Mouse (Mus musculus) heart, embryonic 10.5 days (tissue): ENCODE results near the gene Crhbp. TPM values are rescaled to one million over a fixed set of nuclear protein-coding genes. Genes with fewer than 3 reads are reported as not detected.

Experiments
- DNase-seq: peaks from one replicate; pipeline ENCODE4 v3.0.0-alpha.2; 2017; ENCODE audit warnings: low spot score
- H3K27ac ChIP-seq: fragments of 300-500 bp; sonication (generic); 2 replicates; pipeline ENCODE4 v1.5.1; 2016; ENCODE audit warnings: mild to moderate bottlenecking
- H3K27me3 ChIP-seq: fragments of 300-500 bp; sonication (generic); 2 replicates; pipeline ENCODE4 v1.6.1; 2016; ENCODE audit warnings: mild to moderate bottlenecking; ENCODE audit not compliant: poor library complexity, insufficient read depth, severe bottlenecking
- H3K36me3 ChIP-seq: fragments of 300-500 bp; sonication (generic); 2 replicates; pipeline ENCODE4 v1.6.1; 2016; ENCODE audit warnings: mild to moderate bottlenecking, moderate library complexity
- H3K4me1 ChIP-seq: fragments of 300-500 bp; sonication (generic); 2 replicates; pipeline ENCODE4 v1.6.1; 2016; ENCODE audit warnings: mild to moderate bottlenecking
- H3K4me3 ChIP-seq: fragments of 300-500 bp; sonication (generic); 2 replicates; pipeline ENCODE4 v1.5.1; 2016; ENCODE audit warnings: mild to moderate bottlenecking, moderate library complexity
- H3K9me3 ChIP-seq: fragments of 300-500 bp; sonication (generic); 2 replicates; pipeline ENCODE4 v1.6.1; 2016; ENCODE audit warnings: mild to moderate bottlenecking, moderate library complexity
- WGBS: fragments of 180-500 bp; shearing (Covaris S2); methylation state at CpG from one replicate; pipeline ENCODE4 v1.1.7; 2016; 5-methylcytosine and 5-hydroxymethylcytosine counted together
- polyA plus RNA-seq: library from polyadenylated mRNA; unstranded; fragments of >200 nt; fragmentation: Nextera tagmentation; extraction: Ambion mirVana; gene quantifications from 2 replicates; pipeline ENCODE4 v1.2.1, GENCODE M21; 2016

Crhbp gene
- polyA plus RNA-seq, result 0.69 TPM in 1 of 2 replicates, not detected in the other

DNA sequence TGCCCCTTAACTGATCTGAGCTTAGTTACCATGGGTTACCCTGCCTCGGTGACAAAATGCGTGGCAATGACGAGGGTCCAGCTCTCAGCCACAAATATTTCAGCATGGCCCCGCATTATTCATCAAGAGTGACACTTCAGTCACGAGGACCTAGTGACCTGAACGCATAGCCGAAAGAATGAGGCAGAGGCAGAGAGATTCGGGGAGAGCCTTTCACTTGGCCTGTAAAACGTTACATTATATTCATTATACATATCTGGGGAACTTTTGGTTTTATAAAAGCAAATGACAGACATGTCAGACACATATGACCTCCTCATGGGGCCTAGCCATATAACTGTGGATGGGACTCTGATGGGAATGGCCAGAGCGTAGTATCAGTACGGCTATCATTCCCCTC, at the start of gene Crhbp:
TSS of gene Crhbp (minus strand) at position 101 of the 400 bp plus-strand sequence.
- Histone ChIP-seq H3K4me1 (peaks cover 16% of the 10 kb centered on the region), H3K36me3 (no peaks in the 10 kb centered on the region), H3K4me3 (peak within 1 kb of the TSS; percentile 61), H3K27ac (peak within 1 kb of the TSS; percentile 44; the same call in 1 of the 2 replicates), H3K27me3 (peaks cover 54% of the 10 kb centered on the region), H3K9me3 (no peaks in the 10 kb centered on the region)
- DNase-seq, result no peak
- 61% methylated on average over 11 of the region's 11 CpGs for WGBS

DNA sequence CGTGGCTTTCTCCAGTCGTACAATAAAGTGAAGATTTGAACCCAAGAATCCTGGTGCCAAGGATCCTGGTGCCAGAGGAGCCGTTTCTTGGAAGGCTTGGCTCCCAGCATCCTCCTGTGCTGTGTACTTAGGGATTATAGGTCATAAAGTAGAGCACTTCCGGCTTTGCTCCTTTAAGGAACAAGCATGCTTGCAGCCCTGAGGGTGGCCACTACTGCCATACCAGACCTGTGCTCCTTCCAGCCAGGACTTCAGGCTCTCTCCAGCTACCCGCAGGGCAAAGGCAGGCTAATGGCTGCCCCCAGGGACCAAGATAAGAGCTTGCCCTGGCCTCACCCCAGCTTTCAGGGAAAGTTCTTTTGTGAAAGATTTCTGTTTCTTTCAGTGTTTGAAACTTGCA, 48.6 kb upstream of the Crhbp start:
- Histone ChIP-seq H3K27ac (no peak overlapping the region; the same call in 1 of the 2 replicates), H3K4me3 (no peak overlapping the region), H3K27me3 (no peaks in the 10 kb centered on the region), H3K36me3 (no peaks in the 10 kb centered on the region), H3K9me3 (no peaks in the 10 kb centered on the region), H3K4me1 (peaks cover 28% of the 10 kb centered on the region)
- no peak for DNase-seq
- 59% methylated on average over 5 of the region's 5 CpGs for WGBS

DNA sequence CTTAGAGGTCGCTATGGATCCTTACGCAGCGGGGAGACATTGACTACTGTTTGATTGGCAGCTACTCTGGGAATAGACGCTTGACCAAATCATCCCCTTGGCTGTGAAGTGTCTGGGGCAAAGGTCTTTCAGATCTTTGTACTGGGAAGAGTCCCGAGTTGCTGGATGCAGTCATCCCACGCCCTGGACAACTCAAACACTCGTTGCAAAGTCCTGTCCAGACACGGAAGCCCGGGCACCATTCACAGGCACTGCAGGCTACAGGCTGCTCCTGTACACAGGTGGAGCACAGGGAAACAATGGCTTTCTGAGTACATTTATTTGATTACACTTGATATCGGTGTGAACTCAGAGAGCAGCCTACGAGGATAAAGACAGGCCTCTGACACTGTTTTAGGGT, 46.6 kb upstream of the Crhbp start:
- Histone ChIP-seq H3K4me3 (no peak overlapping the region), H3K36me3 (no peaks in the 10 kb centered on the region), H3K4me1 (peaks cover 28% of the 10 kb centered on the region), H3K27ac (no peak overlapping the region), H3K9me3 (no peaks in the 10 kb centered on the region), H3K27me3 (no peaks in the 10 kb centered on the region)
- WGBS, result 66% methylated on average over 11 of the region's 11 CpGs
- no peak for DNase-seq

DNA sequence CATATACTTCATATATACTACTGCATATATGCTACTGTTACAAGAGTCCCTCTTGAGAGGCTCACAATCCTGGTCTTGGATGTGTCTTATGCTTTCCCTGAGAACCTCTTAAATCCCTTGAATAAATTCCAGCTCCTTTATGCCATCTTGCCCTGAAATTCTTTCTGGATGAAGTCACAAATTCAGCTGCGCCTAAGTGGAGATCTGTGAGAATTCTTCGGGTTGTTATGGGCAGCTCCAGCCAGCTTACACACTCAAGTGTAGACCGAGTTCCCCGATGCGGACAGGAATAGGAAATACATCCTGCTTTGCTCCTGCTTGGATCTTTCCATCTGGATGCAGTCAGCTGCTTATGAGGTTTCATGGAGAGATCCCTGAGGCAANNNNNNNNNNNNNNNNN, 39.9 kb upstream of the Crhbp start:
- Histone ChIP-seq H3K27ac (peak overlapping the region; percentile 42; the same call in 1 of the 2 replicates), H3K36me3 (no peaks in the 10 kb centered on the region), H3K9me3 (no peaks in the 10 kb centered on the region), H3K4me1 (0 out of 2 replicates have a peak, but pooled peaks cover 2% of the 10 kb centered on the region), H3K27me3 (peaks cover 25% of the 10 kb centered on the region; the same call in 1 of the 2 replicates), H3K4me3 (no peak overlapping the region)
- 38% methylated on average over 5 of the region's 5 CpGs for WGBS
- DNase-seq, result no peak

DNA sequence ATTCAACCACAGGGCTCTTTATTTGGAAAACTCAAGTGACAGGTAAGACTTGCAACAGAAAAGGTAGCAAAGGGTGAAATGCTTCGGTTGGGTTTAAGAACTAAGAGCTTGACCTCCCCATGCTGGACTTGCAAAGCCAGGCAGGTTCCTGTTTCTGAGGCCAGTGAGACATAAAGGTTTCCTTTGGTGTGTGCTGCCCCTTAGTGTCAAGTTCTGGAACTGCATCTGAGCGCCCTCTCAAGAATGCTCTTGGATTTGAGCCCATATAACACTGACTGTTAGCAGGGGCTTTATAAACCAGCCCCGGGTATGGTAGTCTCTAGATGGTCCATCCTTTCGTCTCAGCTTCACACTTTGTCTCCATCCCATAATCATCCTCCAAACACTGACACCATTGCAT, 36.7 kb upstream of the Crhbp start:
- H3K27me3 ChIP-seq, result peaks cover 32% of the 10 kb centered on the region; the same call in 1 of the 2 replicates
- H3K4me3 ChIP-seq, result no peak overlapping the region
- no peaks in the 10 kb centered on the region for H3K36me3 ChIP-seq
- 19% methylated on average over 4 of the region's 4 CpGs for WGBS
- 0 out of 2 replicates have a peak, but pooled peaks cover 2% of the 10 kb centered on the region for H3K4me1 ChIP-seq
- DNase-seq, result peak; percentile 81
- H3K9me3 ChIP-seq, result no peaks in the 10 kb centered on the region
- H3K27ac ChIP-seq, result no peak overlapping the region

DNA sequence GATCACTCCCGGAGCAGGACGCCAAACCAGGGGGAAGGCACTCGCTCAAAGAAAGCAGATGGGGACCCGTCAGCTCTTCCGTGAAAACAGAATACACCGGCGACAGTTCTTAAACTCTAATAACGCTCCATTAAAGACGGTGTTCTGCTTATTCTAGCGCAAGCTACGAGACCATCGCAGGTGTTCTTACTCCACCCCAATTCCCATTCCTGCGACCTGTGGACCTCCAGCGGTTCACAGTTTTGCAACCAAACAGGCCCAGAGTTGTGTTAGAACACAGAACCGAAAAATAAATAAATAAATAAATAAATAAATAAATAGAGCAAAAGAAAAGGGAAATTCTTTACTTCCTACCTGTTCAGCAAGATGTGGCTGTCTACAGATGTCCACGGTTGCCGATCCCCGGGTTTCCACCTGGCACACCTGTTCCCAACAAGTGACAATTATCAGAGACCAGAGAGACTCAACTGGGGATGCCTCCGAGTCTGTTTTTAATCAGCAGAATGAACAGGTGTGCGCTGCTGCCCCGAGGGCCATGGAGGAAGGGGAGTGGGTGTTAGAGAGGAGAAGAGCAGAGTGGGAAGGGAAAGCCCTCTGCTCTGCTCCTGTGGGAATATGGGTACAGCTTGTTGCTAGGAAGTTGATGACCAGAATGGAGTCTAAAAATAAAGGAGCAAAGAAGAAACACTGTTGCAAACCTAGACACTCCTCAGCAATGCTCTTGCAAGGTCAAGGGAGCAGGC, 34.1 kb upstream of the Crhbp start, which contains the start of gene S100z:
TSS of gene S100z (minus strand) at position 51 of the 743 bp plus-strand sequence.
- Histone ChIP-seq H3K27ac (no peak within 1 kb of the TSS), H3K27me3 (peaks cover 26% of the 10 kb centered on the region; the same call in 1 of the 2 replicates), H3K4me3 (no peak within 1 kb of the TSS), H3K36me3 (no peaks in the 10 kb centered on the region), H3K9me3 (no peaks in the 10 kb centered on the region), H3K4me1 (peaks cover 9% of the 10 kb centered on the region; the same call in 1 of the 2 replicates)
- 84% methylated on average over 21 of the region's 21 CpGs for whole genome bisulfite sequencing
- no peak for DNase-seq

DNA sequence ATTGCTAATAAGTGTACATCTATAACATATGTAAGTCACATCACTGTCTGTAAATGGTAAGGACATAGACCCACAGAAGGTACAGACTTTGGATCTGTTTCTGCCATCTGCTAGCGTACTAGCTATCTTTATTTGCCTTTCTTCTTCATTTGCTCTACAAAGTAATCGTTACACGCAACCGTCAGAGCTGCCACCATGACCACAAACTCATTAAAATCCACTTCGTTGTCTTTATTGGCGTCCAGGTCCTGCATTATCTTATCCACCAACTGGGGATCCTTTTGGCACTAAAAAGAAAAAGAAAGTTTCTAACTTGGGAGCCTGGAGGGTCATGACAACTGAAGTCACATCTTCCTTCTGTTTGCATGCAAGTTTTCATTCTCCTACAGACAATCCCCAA, 32.4 kb upstream of the Crhbp start:
- H3K9me3 ChIP-seq, result no peaks in the 10 kb centered on the region
- peaks cover 23% of the 10 kb centered on the region; the same call in 1 of the 2 replicates for H3K27me3 ChIP-seq
- no peak for DNase-seq
- no peak overlapping the region for H3K27ac ChIP-seq
- H3K36me3 ChIP-seq, result no peaks in the 10 kb centered on the region
- peaks cover 9% of the 10 kb centered on the region; the same call in 1 of the 2 replicates for H3K4me1 ChIP-seq
- WGBS, result 76% methylated on average over 6 of the region's 6 CpGs
- H3K4me3 ChIP-seq, result no peak overlapping the region

DNA sequence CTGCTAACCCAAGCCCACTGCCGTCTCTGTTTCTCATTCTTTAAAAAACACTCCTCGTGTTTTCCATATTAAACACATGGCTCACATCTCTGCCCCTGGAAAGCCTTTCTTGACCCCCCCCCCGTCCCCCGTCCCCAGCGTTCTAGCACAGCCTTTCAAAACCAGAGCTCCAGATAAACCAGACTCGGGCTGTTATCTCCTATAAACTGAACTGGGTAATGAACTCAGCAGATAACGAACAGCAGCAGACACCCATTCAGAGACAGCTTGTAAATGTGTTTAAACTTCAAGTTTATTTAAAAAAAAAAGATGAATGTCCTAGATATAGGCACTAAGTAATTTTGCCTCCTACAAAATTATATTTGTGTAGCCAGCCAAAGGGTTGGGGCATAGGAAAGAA, 30.4 kb upstream of the Crhbp start:
- Histone ChIP-seq H3K27me3 (peaks cover 12% of the 10 kb centered on the region; the same call in 1 of the 2 replicates), H3K9me3 (no peaks in the 10 kb centered on the region), H3K4me1 (peaks cover 6% of the 10 kb centered on the region; the same call in 1 of the 2 replicates), H3K36me3 (no peaks in the 10 kb centered on the region), H3K4me3 (no peak overlapping the region), H3K27ac (no peak overlapping the region)
- no peak for DNase-seq
- WGBS, result 16% methylated on average over 7 of the region's 7 CpGs

DNA sequence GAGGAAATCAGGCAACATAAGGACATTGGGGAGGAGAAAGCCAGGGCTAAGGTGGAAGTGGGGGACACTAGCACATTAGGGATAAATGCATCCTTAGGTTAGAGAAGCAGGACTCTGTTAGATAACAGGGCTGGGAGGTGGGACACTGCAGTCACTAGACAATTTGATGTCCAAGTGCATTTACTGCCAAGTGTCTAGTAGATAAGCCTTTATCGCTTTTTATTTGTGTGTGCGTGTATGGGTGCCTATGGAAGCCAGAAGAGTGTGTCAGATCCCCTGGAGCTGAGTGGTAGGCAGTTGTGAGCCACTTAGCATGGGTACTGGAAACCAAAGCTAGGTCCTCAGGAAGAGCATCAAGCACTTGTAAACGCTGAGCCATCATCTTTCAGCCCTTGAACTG, 29.6 kb upstream of the Crhbp start:
- Histone ChIP-seq H3K9me3 (no peaks in the 10 kb centered on the region), H3K27ac (no peak overlapping the region), H3K4me1 (peaks cover 6% of the 10 kb centered on the region; the same call in 1 of the 2 replicates), H3K27me3 (0 out of 2 replicates have a peak, but pooled peaks cover 6% of the 10 kb centered on the region), H3K4me3 (no peak overlapping the region), H3K36me3 (no peaks in the 10 kb centered on the region)
- WGBS, result 67% methylated on average over 3 of the region's 3 CpGs
- no peak for DNase-seq

DNA sequence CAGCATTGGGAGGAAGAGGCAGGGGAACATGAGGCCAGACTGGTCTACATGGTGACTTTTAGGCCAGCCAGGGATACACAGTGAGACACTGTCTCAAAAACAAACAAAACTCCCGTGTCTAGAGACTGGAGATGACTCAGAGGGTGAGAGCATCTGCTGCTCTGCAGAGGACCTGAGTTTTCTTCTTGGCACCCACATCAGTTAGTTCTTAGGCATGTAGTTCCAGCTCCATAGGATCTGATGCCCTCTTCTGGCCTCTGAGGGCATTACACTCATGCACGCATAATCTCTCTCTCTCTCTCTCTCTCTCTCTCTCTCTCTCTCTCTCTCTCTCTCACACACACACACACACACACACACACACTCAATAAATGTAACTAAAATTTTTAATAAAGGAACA, 26.2 kb upstream of the Crhbp start:
- Histone ChIP-seq H3K4me3 (no peak overlapping the region), H3K4me1 (peaks cover 6% of the 10 kb centered on the region), H3K36me3 (no peaks in the 10 kb centered on the region), H3K27me3 (no peaks in the 10 kb centered on the region), H3K9me3 (no peaks in the 10 kb centered on the region), H3K27ac (no peak overlapping the region)
- 71% methylated on average over 2 of the region's 2 CpGs for WGBS
- DNase-seq, result no peak

DNA sequence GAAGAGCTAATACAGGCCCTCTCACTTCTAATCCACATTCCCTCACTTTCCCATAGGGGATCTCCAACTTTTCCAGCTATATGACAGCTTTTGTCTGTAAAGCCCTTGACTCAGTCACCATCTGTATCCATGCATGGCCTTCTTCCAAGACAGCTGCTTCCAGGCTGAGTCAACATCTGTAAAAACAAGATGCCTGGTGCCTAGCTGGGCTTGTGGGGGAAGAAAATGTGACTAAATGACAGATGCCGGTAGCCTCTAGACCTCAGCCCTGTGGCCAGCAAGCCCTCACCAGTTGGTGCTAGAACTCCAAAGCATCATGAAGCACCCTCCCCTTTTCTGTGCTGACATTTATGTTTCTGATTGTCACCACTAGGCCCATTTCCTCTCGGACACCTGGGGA, 6.8 kb upstream of the Crhbp start:
- Histone ChIP-seq H3K27me3 (peaks cover 3% of the 10 kb centered on the region), H3K4me1 (no peaks in the 10 kb centered on the region), H3K27ac (no peak overlapping the region), H3K4me3 (no peak overlapping the region), H3K36me3 (no peaks in the 10 kb centered on the region), H3K9me3 (no peaks in the 10 kb centered on the region)
- 62% methylated on average over 2 of the region's 2 CpGs for WGBS
- no peak for DNase-seq

DNA sequence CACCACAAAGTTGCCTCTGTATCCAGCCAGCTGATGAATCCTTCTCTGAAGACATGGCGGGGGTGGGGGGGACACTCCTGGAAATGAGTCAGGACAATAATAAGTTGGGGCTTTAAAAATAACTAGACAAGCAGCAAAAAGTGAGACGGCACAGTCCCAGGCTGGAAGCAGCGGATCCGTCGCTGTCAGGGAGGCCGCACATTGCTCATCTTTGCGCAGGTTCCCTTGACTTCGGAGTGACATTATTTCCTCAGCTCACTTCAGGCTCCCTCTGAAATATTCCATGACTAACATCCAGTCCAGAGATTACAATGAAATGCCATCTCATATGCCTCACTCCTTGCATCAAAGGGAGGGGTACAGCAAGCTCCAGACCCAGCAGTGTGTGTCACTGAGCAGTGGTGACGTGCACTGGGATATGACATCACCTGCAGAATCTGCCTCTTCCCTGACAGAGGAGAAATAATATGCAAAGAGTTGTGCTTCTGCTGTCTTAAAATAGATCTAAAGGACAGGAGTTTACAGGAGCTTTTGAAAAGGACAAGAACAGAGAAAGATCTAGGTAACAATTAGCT, 6.0 kb upstream of the Crhbp start:
- Histone ChIP-seq H3K36me3 (no peaks in the 10 kb centered on the region), H3K4me1 (no peaks in the 10 kb centered on the region), H3K27me3 (peaks cover 11% of the 10 kb centered on the region), H3K9me3 (no peaks in the 10 kb centered on the region), H3K27ac (no peak overlapping the region), H3K4me3 (no peak overlapping the region)
- WGBS, result 83% methylated on average over 9 of the region's 9 CpGs
- DNase-seq, result no peak

DNA sequence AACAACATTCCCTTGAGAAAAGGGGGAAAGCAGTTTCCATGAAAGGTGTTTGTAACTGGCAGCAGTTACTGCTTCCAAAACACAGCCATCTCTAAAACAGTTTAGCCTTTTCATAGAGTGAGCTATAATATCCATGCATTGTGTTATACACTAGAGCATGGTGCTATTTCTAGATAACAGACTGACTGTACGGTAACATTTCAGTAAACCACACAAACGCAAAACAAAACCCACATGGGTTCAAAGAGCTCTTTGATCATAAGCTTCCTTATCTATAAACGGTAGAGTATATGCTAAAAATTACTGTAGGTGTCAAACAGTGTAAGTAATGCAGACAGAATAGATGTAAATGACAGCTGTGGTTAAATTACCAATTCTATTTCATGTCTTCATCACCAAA, 5.0 kb upstream of the Crhbp start:
- DNase-seq, result no peak
- Histone ChIP-seq H3K9me3 (no peaks in the 10 kb centered on the region), H3K27me3 (peaks cover 21% of the 10 kb centered on the region), H3K27ac (no peak overlapping the region), H3K4me3 (no peak overlapping the region), H3K36me3 (no peaks in the 10 kb centered on the region), H3K4me1 (peaks cover under 1% of the 10 kb centered on the region; the same call in 1 of the 2 replicates)
- 71% methylated on average over 3 of the region's 3 CpGs for WGBS
